Mouse (Mus musculus) heart, adult 8-10 months (tissue): ENCODE data around the gene Adpgk. TPM values are rescaled to one million over a fixed set of nuclear protein-coding genes. Genes with fewer than 3 reads are reported as not detected.

ENCODE experiments used
- total RNA-seq, 4 experiments: library from RNA; stranded (reverse); gene quantifications; 2 replicates each; pipeline ENCODE4 v1.2.4; 2022

Gene Adpgk
- total RNA-seq, 4 experiments from 2014 or later, result 6.8 to 7.8 (median 7.5) TPM

Other genes with a start within 250 kb of the Adpgk start
- gene Bbs4, start 62.0 kb downstream of the Adpgk start, total RNA-seq, result 1 to 10 TPM; 2.8 to 4.5 (median 3.5) TPM
- gene Arih1, start 195.1 kb downstream of the Adpgk start, total RNA-seq, result 10 to 100 TPM; 69.9 to 81.0 (median 78.4) TPM
- 10 to 100 TPM; 45.0 to 50.7 (median 49.5) TPM for gene Hexa, start 248.0 kb downstream of the Adpgk start, total RNA-seq
- under 1 TPM; 0.40 to 0.91 (median 0.79) TPM for gene Tmem202, start 248.3 kb downstream of the Adpgk start, total RNA-seq